Mouse (Mus musculus) kidney, adult 2 months (tissue): ENCODE results near the gene Cog2. TPM values are rescaled to one million over a fixed set of nuclear protein-coding genes. Genes with fewer than 3 reads are reported as not detected.

Experiments used
- DNase-seq: peaks from one replicate; pipeline ENCODE4 v3.0.0; 2021
- H3K27ac ChIP-seq: fragments of 200-500 bp; 2 replicates; pipeline ENCODE4 v1.5.1; 2012; ENCODE audit warnings: low read depth, low read length, control low read depth, inconsistent platforms; ENCODE audit not compliant: insufficient read depth
- H3K27me3 ChIP-seq: fragments of 200-500 bp; replicated peaks from 2 replicates; pipeline ENCODE4 v1.6.1; 2012; ENCODE audit warnings: mild to moderate bottlenecking, moderate library complexity, low read length, inconsistent platforms; ENCODE audit not compliant: control insufficient read depth, insufficient read depth
- H3K36me3 ChIP-seq: fragments of 200-500 bp; 2 replicates; pipeline ENCODE4 v1.6.1; 2012; ENCODE audit warnings: mild to moderate bottlenecking, moderate library complexity, low read length, inconsistent platforms; ENCODE audit not compliant: control insufficient read depth, insufficient read depth
- H3K4me1 ChIP-seq: fragments of 200-500 bp; 2 replicates; pipeline ENCODE4 v1.6.1; 2011; ENCODE audit warnings: low read length; ENCODE audit not compliant: control insufficient read depth, insufficient read depth
- H3K4me3 ChIP-seq: fragments of 200-500 bp; 2 replicates; pipeline ENCODE4 v1.5.1; 2011; ENCODE audit warnings: mild to moderate bottlenecking, low read depth, low read length, control low read depth; ENCODE audit not compliant: insufficient read depth
- CTCF ChIP-seq: fragments of 200-500 bp; conservative IDR thresholded peaks from 2 replicates; pipeline ENCODE4 v1.5.1; 2011; ENCODE audit warnings: low read depth, mild to moderate bottlenecking, control low read depth, low read length, moderate library complexity, mixed read lengths; ENCODE audit not compliant: insufficient read depth, insufficient read length
- POLR2A ChIP-seq: fragments of 200-500 bp; IDR thresholded peaks from one replicate; pipeline ENCODE4 v1.6.1; 2011; ENCODE audit warnings: low read depth, low read length, control low read depth
- WGBS: fragments of 180-500 bp; shearing (Covaris S2); methylation state at CpG from one replicate; pipeline ENCODE4 v1.1.7; 2018; 5-methylcytosine and 5-hydroxymethylcytosine counted together
- polyA plus RNA-seq: library from polyadenylated mRNA; depleted of rRNA; stranded (reverse); fragments of >200 nt; gene quantifications from 2 replicates; pipeline ENCODE4 v1.2.3, GENCODE M21; 2012

The Cog2 gene
- polyA plus RNA-seq, 1 experiment: 21.2 TPM

- 84% methylated on average over 3 of the region's 3 CpGs for WGBS
These were observed 12.1 kb downstream of the Cog2 start for GRCm38 (mm10) chr8:124532626-124533025.

GRCm38 (mm10) chr8:124535451-124535850 lies 14.9 kb downstream of the Cog2 start:
- 92% methylated on average over 5 of the region's 5 CpGs for WGBS
- H3K36me3 ChIP-seq: peaks cover 1% of the 10 kb centered on the region; the same call in 1 of the 2 replicates

More at GRCm38 (mm10) chr8:124532626-124533025, 12.1 kb downstream of the Cog2 start:
- DNase-seq: no peak
- no peak overlapping the region for H3K4me3 ChIP-seq
- no peak for TF ChIP-seq CTCF
- TF ChIP-seq POLR2A: no peak
- H3K4me1 ChIP-seq: no peaks in the 10 kb centered on the region
- H3K27me3 ChIP-seq: no peaks in the 10 kb centered on the region
- no peak overlapping the region for H3K27ac ChIP-seq
- peaks cover 1% of the 10 kb centered on the region; the same call in 1 of the 2 replicates for H3K36me3 ChIP-seq

GRCm38 (mm10) chr8:124540906-124541305 lies 20.3 kb downstream of the Cog2 start:
- H3K27me3 ChIP-seq: no peaks in the 10 kb centered on the region
- H3K4me1 ChIP-seq: no peaks in the 10 kb centered on the region
- H3K36me3 ChIP-seq: no peaks in the 10 kb centered on the region
- DNase-seq: no peak
- no peak for TF ChIP-seq POLR2A
- TF ChIP-seq CTCF: no peak
- no peak overlapping the region for H3K4me3 ChIP-seq
- 97% methylated on average over 12 of the region's 12 CpGs for WGBS
- H3K27ac ChIP-seq: no peak overlapping the region

More at GRCm38 (mm10) chr8:124535451-124535850, 14.9 kb downstream of the Cog2 start:
- no peak for DNase-seq
- H3K4me3 ChIP-seq: no peak overlapping the region
- H3K27me3 ChIP-seq: no peaks in the 10 kb centered on the region
- no peaks in the 10 kb centered on the region for H3K4me1 ChIP-seq
- H3K27ac ChIP-seq: no peak overlapping the region
- no peak for TF ChIP-seq CTCF
- TF ChIP-seq POLR2A: no peak

GRCm38 (mm10) chr8:124542001-124542400 lies 21.4 kb downstream of the Cog2 start:
- Histone ChIP-seq H3K4me1 (no peaks in the 10 kb centered on the region), H3K36me3 (no peaks in the 10 kb centered on the region), H3K27ac (no peak overlapping the region), H3K4me3 (no peak overlapping the region), H3K27me3 (no peaks in the 10 kb centered on the region)
- TF ChIP-seq CTCF: no peak
- TF ChIP-seq POLR2A: no peak
- no peak for DNase-seq
- 94% methylated on average over 4 of the region's 4 CpGs for WGBS

- TF ChIP-seq POLR2A (no peak), CTCF (no peak)
- H3K27ac ChIP-seq: no peak overlapping the region
- H3K27me3 ChIP-seq: no peaks in the 10 kb centered on the region
- no peaks in the 10 kb centered on the region for H3K36me3 ChIP-seq
- WGBS: 96% methylated on average over 5 of the region's 5 CpGs
- DNase-seq: no peak
- H3K4me3 ChIP-seq: no peak overlapping the region
- no peaks in the 10 kb centered on the region for H3K4me1 ChIP-seq
These were observed 22.7 kb downstream of the Cog2 start for GRCm38 (mm10) chr8:124543272-124543671.

- no peaks in the 10 kb centered on the region; the same call in 1 of the 2 replicates for H3K36me3 ChIP-seq
- no peak for DNase-seq
- TF ChIP-seq POLR2A (no peak), CTCF (no peak)
- no peak overlapping the region for H3K27ac ChIP-seq
- H3K4me3 ChIP-seq: no peak overlapping the region
- H3K4me1 ChIP-seq: no peaks in the 10 kb centered on the region
- H3K27me3 ChIP-seq: no peaks in the 10 kb centered on the region
- WGBS: 88% methylated on average over 6 of the region's 6 CpGs
These were observed 25.8 kb downstream of the Cog2 start for GRCm38 (mm10) chr8:124546371-124546770.

- Histone ChIP-seq H3K4me1 (no peaks in the 10 kb centered on the region), H3K36me3 (no peaks in the 10 kb centered on the region; the same call in 1 of the 2 replicates), H3K27ac (no peak overlapping the region), H3K27me3 (no peaks in the 10 kb centered on the region), H3K4me3 (no peak overlapping the region)
- DNase-seq: no peak
- TF ChIP-seq CTCF (no peak), POLR2A (no peak)
- WGBS: 94% methylated on average over 7 of the region's 7 CpGs
These were observed 26.2 kb downstream of the Cog2 start for GRCm38 (mm10) chr8:124546815-124547214.
